Mouse (Mus musculus): ENCODE data around the gene Chrm5. TPM values are rescaled to one million over a fixed set of nuclear protein-coding genes. Genes with fewer than 3 reads are reported as not detected.

Chrm5 gene
- polyA plus RNA-seq (2015; fragmentation: Nextera tagmentation; extraction: Ambion mirVana) = not detected in 2 replicates

DNA sequence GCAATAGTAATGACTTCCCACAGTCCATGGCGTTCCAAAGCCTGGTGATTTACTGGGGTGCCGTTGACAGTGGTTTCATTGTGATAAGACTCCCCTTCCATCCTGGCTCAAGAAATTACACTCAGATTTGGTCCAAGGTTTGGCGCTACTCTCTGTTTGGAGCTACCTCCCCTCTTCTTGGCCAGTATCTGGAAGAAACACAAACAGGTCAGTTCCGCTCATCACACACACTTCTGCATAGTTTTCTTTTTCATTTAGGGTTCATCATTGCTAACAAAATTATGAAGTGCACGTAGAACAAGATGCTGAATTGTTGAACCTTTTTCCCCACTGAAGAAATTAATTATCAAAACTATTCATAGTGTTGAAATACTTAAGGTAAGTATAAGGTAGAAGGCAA lies at the start of gene Chrm5:
Chrm5 (minus strand) TSS at position 101 of the 400 bp plus-strand sequence.
- H3K36me3 ChIP-seq = no peaks in the 10 kb centered on the region
- H3K27me3 ChIP-seq = no peaks in the 10 kb centered on the region
- no peaks in the 10 kb centered on the region for H3K9me3 ChIP-seq (replicated peaks)
- no peak within 1 kb of the TSS for H3K4me3 ChIP-seq
- no peak for ATAC-seq (replicated peaks; ENCODE audit: insufficient number of reproducible peaks, insufficient read depth, low FRiP score, low read depth)
- H3K4me1 ChIP-seq (replicated peaks) = 0 out of 2 replicates have a peak, but pooled peaks cover 3% of the 10 kb centered on the region
- WGBS = 90% methylated on average over 5 of the region's 5 CpGs
- H3K9ac ChIP-seq = no peak within 1 kb of the TSS
- H3K4me2 ChIP-seq = no peak within 1 kb of the TSS
- H3K27ac ChIP-seq = no peak within 1 kb of the TSS

DNA sequence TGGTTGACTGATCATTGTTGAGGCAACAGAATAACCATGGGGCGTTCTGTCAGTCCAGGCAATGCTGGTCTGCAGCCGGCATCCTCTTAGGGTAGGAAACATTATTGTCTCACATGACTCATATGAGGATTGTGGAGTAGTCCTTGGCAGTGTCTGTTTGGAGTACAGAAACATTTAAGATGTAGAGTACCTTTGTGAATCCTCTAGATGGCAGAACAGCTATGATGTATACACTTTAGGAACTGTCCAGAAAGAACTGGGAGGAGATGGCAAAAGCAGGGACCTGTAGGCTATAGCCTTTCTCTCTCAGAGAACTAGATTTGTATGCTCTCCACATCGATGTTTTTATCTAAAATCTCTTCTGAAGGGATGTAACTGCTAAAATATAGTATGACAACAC lies 46.4 kb upstream of the Chrm5 start:
- 81% methylated on average over 3 of the region's 3 CpGs for WGBS
- Histone ChIP-seq H3K27me3 (no peaks in the 10 kb centered on the region), H3K36me3 (no peaks in the 10 kb centered on the region), H3K9ac (no peak overlapping the region), H3K4me3 (no peak overlapping the region), H3K27ac (no peak overlapping the region), H3K4me1 (replicated peaks) (no peaks in the 10 kb centered on the region), H3K9me3 (replicated peaks) (no peaks in the 10 kb centered on the region), H3K4me2 (no peak overlapping the region)
- no peak for ATAC-seq (replicated peaks; ENCODE audit: insufficient number of reproducible peaks, insufficient read depth, low FRiP score, low read depth)

DNA sequence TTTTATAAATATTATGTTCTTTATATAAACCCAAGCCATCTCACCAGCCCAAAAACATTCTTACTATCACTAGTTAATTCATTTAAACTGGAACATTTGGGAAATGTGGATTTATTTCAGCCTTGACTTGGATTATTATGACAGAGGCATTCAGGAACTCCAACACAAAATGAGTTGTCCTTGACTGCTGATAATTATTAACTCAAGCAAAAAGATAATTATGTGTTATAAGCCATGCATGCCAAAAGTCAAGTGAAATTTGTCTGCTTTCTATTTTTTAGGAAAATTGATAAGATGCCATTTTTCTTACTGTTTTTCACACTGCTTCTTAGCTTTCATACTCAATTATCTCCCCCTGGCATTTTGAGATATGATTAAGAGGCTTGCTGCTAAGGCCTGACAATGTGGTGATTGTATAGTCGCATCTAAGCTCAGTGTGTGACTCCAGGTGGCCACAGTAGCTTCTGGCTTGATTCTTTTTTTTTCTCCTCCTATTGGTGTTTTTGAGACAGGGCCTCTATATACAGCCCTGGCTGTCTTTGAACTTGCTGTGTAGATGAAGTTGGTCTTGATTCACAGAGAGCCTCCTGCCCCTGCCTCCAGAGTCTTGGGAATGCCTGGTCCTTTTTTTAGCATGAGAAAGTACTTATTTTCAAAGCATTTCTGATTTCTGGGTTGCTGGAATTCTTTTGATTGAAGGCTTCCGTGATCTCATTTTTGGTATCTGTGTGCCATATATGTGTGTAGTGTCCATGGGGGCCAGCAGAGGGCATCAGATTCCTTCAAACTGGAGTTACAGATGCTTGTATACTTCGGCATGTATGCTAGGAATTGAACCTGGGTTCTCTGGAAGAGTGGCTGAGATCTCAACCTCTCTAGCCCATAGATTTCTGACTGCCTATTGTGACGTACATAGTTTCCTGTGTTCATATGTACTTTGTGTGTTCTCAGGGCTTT lies 40.2 kb upstream of the Chrm5 start:
- Histone ChIP-seq H3K27me3 (no peaks in the 10 kb centered on the region), H3K4me3 (no peak overlapping the region), H3K9me3 (replicated peaks) (no peaks in the 10 kb centered on the region), H3K27ac (no peak overlapping the region), H3K4me1 (replicated peaks) (no peaks in the 10 kb centered on the region), H3K4me2 (no peak overlapping the region), H3K9ac (no peak overlapping the region), H3K36me3 (no peaks in the 10 kb centered on the region)
- WGBS = 82% methylated on average over 4 of the region's 4 CpGs
- no peak for ATAC-seq (replicated peaks; ENCODE audit: insufficient number of reproducible peaks, insufficient read depth, low FRiP score, low read depth)

DNA sequence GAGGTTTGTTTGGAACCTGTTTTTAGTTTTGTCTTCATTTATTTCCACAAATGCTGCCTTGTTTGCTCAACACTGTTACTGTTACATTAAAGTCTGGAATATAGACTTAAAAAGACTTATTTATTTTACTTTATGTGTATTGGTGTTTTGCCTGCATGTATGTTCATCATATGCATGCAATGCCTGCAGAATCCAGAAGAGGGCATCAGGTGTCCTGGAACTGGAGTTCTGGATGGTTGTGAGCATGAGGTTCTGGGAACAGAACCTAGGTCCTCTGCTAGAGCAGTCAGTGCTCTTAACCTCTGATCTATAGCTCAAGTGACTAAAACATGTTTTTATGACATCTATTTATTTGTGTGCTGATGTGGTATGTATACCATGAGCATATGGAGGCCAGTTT lies 38.0 kb upstream of the Chrm5 start:
- no peaks in the 10 kb centered on the region for H3K27me3 ChIP-seq
- H3K4me1 ChIP-seq (replicated peaks) = no peaks in the 10 kb centered on the region
- H3K4me2 ChIP-seq = no peak overlapping the region
- no peak overlapping the region for H3K27ac ChIP-seq
- no peak overlapping the region for H3K9ac ChIP-seq
- ATAC-seq (replicated peaks; ENCODE audit: insufficient number of reproducible peaks, insufficient read depth, low FRiP score, low read depth) = no peak
- H3K36me3 ChIP-seq = no peaks in the 10 kb centered on the region
- H3K4me3 ChIP-seq = no peak overlapping the region
- no peaks in the 10 kb centered on the region for H3K9me3 ChIP-seq (replicated peaks)

GRCm38 (mm10) chr2:112517218-112517617 lies 36.6 kb upstream of the Chrm5 start:
- Histone ChIP-seq H3K27me3 (no peaks in the 10 kb centered on the region), H3K9ac (no peak overlapping the region), H3K36me3 (no peaks in the 10 kb centered on the region), H3K9me3 (replicated peaks) (no peaks in the 10 kb centered on the region), H3K4me3 (no peak overlapping the region), H3K27ac (no peak overlapping the region), H3K4me2 (no peak overlapping the region), H3K4me1 (replicated peaks) (no peaks in the 10 kb centered on the region)
- no peak for ATAC-seq (replicated peaks; ENCODE audit: insufficient number of reproducible peaks, insufficient read depth, low FRiP score, low read depth)
- 90% methylated on average over 3 of the region's 3 CpGs for WGBS

DNA sequence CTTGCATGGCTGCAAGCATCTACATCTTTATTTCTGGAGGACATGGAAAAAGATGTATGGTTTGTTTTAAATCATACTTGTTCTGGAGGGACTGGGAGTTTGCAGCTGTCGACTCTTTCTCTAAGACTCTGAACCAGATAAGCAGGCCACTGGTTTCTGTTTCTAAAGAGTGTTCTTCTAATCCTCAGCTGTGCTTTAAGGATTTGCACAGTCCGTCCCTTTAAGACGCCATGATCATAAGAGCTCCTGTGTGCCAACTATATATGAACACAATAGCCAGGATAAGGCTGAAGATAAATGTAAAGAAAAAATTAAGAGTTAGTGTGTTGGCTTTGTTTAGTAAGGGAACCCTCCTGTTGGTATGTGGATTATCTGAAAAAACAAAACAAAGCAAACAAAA lies 36.2 kb upstream of the Chrm5 start:
- H3K9ac ChIP-seq = no peak overlapping the region
- no peaks in the 10 kb centered on the region for H3K4me1 ChIP-seq (replicated peaks)
- no peaks in the 10 kb centered on the region for H3K36me3 ChIP-seq
- WGBS = 53% methylated on average over 3 of the region's 3 CpGs
- H3K27me3 ChIP-seq = no peaks in the 10 kb centered on the region
- H3K27ac ChIP-seq = no peak overlapping the region
- ATAC-seq (replicated peaks; ENCODE audit: insufficient number of reproducible peaks, insufficient read depth, low FRiP score, low read depth) = no peak
- H3K4me2 ChIP-seq = no peak overlapping the region
- no peak overlapping the region for H3K4me3 ChIP-seq
- no peaks in the 10 kb centered on the region for H3K9me3 ChIP-seq (replicated peaks)

GRCm38 (mm10) chr2:112513036-112513435 lies 32.5 kb upstream of the Chrm5 start:
- no peak overlapping the region for H3K27ac ChIP-seq
- H3K9ac ChIP-seq = no peak overlapping the region
- 91% methylated on average over 1 of the region's 1 CpGs for WGBS
- no peak for ATAC-seq (replicated peaks; ENCODE audit: insufficient number of reproducible peaks, insufficient read depth, low FRiP score, low read depth)
- no peak overlapping the region for H3K4me3 ChIP-seq
- no peaks in the 10 kb centered on the region for H3K9me3 ChIP-seq (replicated peaks)
- H3K36me3 ChIP-seq = no peaks in the 10 kb centered on the region
- H3K4me1 ChIP-seq (replicated peaks) = no peaks in the 10 kb centered on the region
- H3K4me2 ChIP-seq = no peak overlapping the region
- no peaks in the 10 kb centered on the region for H3K27me3 ChIP-seq

GRCm38 (mm10) chr2:112510140-112510539 lies 29.6 kb upstream of the Chrm5 start:
- Histone ChIP-seq H3K4me1 (replicated peaks) (no peaks in the 10 kb centered on the region), H3K4me2 (no peak overlapping the region), H3K9ac (no peak overlapping the region), H3K9me3 (replicated peaks) (no peaks in the 10 kb centered on the region), H3K36me3 (no peaks in the 10 kb centered on the region), H3K27ac (no peak overlapping the region), H3K4me3 (no peak overlapping the region), H3K27me3 (no peaks in the 10 kb centered on the region)
- 60% methylated on average over 4 of the region's 4 CpGs for WGBS
- ATAC-seq (replicated peaks; ENCODE audit: insufficient number of reproducible peaks, insufficient read depth, low FRiP score, low read depth) = no peak

GRCm38 (mm10) chr2:112507444-112507843 lies 26.9 kb upstream of the Chrm5 start:
- no peaks in the 10 kb centered on the region for H3K27me3 ChIP-seq
- H3K27ac ChIP-seq = no peak overlapping the region
- no peak overlapping the region for H3K4me2 ChIP-seq
- no peak overlapping the region for H3K4me3 ChIP-seq
- no peaks in the 10 kb centered on the region for H3K4me1 ChIP-seq (replicated peaks)
- H3K36me3 ChIP-seq = no peaks in the 10 kb centered on the region
- H3K9me3 ChIP-seq (replicated peaks) = no peaks in the 10 kb centered on the region
- no peak for ATAC-seq (replicated peaks; ENCODE audit: insufficient number of reproducible peaks, insufficient read depth, low FRiP score, low read depth)
- H3K9ac ChIP-seq = no peak overlapping the region
- WGBS = 93% methylated on average over 1 of the region's 1 CpGs

GRCm38 (mm10) chr2:112506841-112507435 lies 26.4 kb upstream of the Chrm5 start:
- Histone ChIP-seq H3K36me3 (no peaks in the 10 kb centered on the region), H3K9me3 (replicated peaks) (no peaks in the 10 kb centered on the region), H3K9ac (no peak overlapping the region), H3K4me3 (no peak overlapping the region), H3K27ac (no peak overlapping the region), H3K4me1 (replicated peaks) (no peaks in the 10 kb centered on the region), H3K4me2 (no peak overlapping the region), H3K27me3 (no peaks in the 10 kb centered on the region)
- WGBS = 65% methylated on average over 5 of the region's 5 CpGs
- ATAC-seq (replicated peaks; ENCODE audit: insufficient number of reproducible peaks, insufficient read depth, low FRiP score, low read depth) = no peak

DNA sequence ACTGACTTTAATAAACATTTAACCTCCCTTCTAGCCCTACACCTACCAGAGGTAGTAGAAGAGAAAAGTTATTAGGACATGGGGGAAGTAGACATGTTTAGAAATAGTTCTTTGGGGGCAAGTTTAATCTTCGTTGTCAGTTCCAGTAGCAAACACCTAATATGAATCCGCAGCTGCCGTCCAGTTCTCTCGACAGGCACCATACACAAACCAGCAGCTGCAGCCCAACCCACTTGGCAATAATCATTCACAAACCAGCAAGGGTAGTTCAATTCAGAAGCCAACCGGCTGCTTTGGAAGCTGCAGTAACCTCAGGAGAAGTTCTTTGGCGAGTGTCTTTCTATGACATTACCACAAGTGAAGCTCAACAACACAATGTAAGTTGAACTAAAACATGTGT lies 23.4 kb upstream of the Chrm5 start:
- Histone ChIP-seq H3K4me1 (replicated peaks) (peaks cover 6% of the 10 kb centered on the region; the same call in 1 of the 2 replicates), H3K4me3 (no peak overlapping the region), H3K36me3 (no peaks in the 10 kb centered on the region), H3K27ac (no peak overlapping the region), H3K27me3 (no peaks in the 10 kb centered on the region), H3K9ac (no peak overlapping the region), H3K9me3 (replicated peaks) (no peaks in the 10 kb centered on the region), H3K4me2 (no peak overlapping the region)
- WGBS = 83% methylated on average over 6 of the region's 6 CpGs
- ATAC-seq (replicated peaks; ENCODE audit: insufficient number of reproducible peaks, insufficient read depth, low FRiP score, low read depth) = no peak

GRCm38 (mm10) chr2:112501209-112501608 lies 20.6 kb upstream of the Chrm5 start:
- Histone ChIP-seq H3K27me3 (no peaks in the 10 kb centered on the region), H3K9ac (no peak overlapping the region), H3K4me3 (no peak overlapping the region), H3K27ac (no peak overlapping the region), H3K9me3 (replicated peaks) (no peaks in the 10 kb centered on the region), H3K36me3 (no peaks in the 10 kb centered on the region), H3K4me1 (replicated peaks) (peaks cover 12% of the 10 kb centered on the region), H3K4me2 (no peak overlapping the region)
- peak; percentile 77 for ATAC-seq (replicated peaks; ENCODE audit: insufficient number of reproducible peaks, insufficient read depth, low FRiP score, low read depth)
- WGBS = 5% methylated on average over 6 of the region's 6 CpGs
